Mouse (Mus musculus) C2C12 (cell line): ENCODE measurements around the gene Gm3594. TPM values are rescaled to one million over a fixed set of nuclear protein-coding genes. Genes with fewer than 3 reads are reported as not detected.
"Not testable (repeated sequence)": the region's sequence is repeated elsewhere in the genome, so short reads cannot be mapped to it uniquely, and the experiment has no call there.

ENCODE experiments used
- H3K27me3 ChIP-seq: one replicate; pipeline ENCODE4 v1.6.1; 2011; ENCODE audit not compliant: control insufficient read depth, insufficient read depth, insufficient read length
- H3K36me3 ChIP-seq: one replicate; pipeline ENCODE4 v1.6.1; 2011; ENCODE audit not compliant: control insufficient read depth, insufficient read depth
- H3K4me3 ChIP-seq: one replicate; pipeline ENCODE4 v1.5.1; 2011; ENCODE audit warnings: mild to moderate bottlenecking, control low read depth; ENCODE audit not compliant: poor library complexity, insufficient read depth, severe bottlenecking
- H3K79me2 ChIP-seq: one replicate; pipeline ENCODE4 v1.6.1; 2011; ENCODE audit not compliant: control insufficient read depth, insufficient read depth
- H3K79me3 ChIP-seq: one replicate; pipeline ENCODE4 v1.6.1; 2011; ENCODE audit warnings: low read depth, control low read depth
- H3ac ChIP-seq: one replicate; pipeline ENCODE3; 2011; ENCODE audit warnings: low read depth; ENCODE audit not compliant: control insufficient read depth, insufficient read length
- long read RNA-seq, 2 experiments: library from polyadenylated mRNA; unstranded; transcript quantifications; one replicate each; pipeline ENCODE4 v2.0.0; 2019 to 2020
- polyA plus RNA-seq: library from polyadenylated mRNA; unstranded; fragments of >200 nt; fragmentation: generic; extraction: Trizol; gene quantifications from one replicate; pipeline ENCODE4 v1.2.1, GENCODE M21; 2012; ENCODE audit warnings: missing spikeins

Gm3594 gene
- not detected for polyA plus RNA-seq
- long read RNA-seq, experiment 1: 0 reads
- long read RNA-seq, experiment 2: 0 reads

- H3K27me3 ChIP-seq, H3K79me2 ChIP-seq, H3K79me3 ChIP-seq, H3K36me3 ChIP-seq, H3ac ChIP-seq, H3K4me3 ChIP-seq: not testable (repeated sequence)
These were observed at the start of gene Gm3594 for GRCm38 (mm10) chr14:6444511-6444910. Gene Gm3594, minus strand, starts transcription at chr14:6444611.

- H3K27me3 ChIP-seq, H3K79me3 ChIP-seq, H3K4me3 ChIP-seq, H3ac ChIP-seq, H3K36me3 ChIP-seq, H3K79me2 ChIP-seq: not testable (repeated sequence)
These were observed 41.9 kb upstream of the Gm3594 start for GRCm38 (mm10) chr14:6486331-6486730.

GRCm38 (mm10) chr14:6485541-6485940 lies 41.1 kb upstream of the Gm3594 start:
- H3K79me2 ChIP-seq, H3K4me3 ChIP-seq, H3K36me3 ChIP-seq, H3K79me3 ChIP-seq, H3ac ChIP-seq, H3K27me3 ChIP-seq: not testable (repeated sequence)

GRCm38 (mm10) chr14:6482126-6482525 lies 37.7 kb upstream of the Gm3594 start:
- not testable (repeated sequence) for H3K27me3 ChIP-seq, H3K36me3 ChIP-seq, H3K79me2 ChIP-seq

GRCm38 (mm10) chr14:6471856-6472255 lies 27.4 kb upstream of the Gm3594 start:
- not testable (repeated sequence) for H3K79me2 ChIP-seq, H3K4me3 ChIP-seq, H3K27me3 ChIP-seq, H3ac ChIP-seq, H3K79me3 ChIP-seq, H3K36me3 ChIP-seq

More at GRCm38 (mm10) chr14:6482126-6482525, 37.7 kb upstream of the Gm3594 start:
- H3ac ChIP-seq, H3K4me3 ChIP-seq, H3K79me3 ChIP-seq: not testable (repeated sequence)

GRCm38 (mm10) chr14:6440774-6441173 lies 3.6 kb downstream of the Gm3594 start:
- not testable (repeated sequence) for H3K79me2 ChIP-seq, H3K79me3 ChIP-seq, H3K27me3 ChIP-seq, H3K4me3 ChIP-seq, H3K36me3 ChIP-seq, H3ac ChIP-seq

GRCm38 (mm10) chr14:6440206-6440605 lies 4.2 kb downstream of the Gm3594 start:
- not testable (repeated sequence) for H3K79me3 ChIP-seq, H3ac ChIP-seq, H3K27me3 ChIP-seq, H3K36me3 ChIP-seq, H3K4me3 ChIP-seq, H3K79me2 ChIP-seq

GRCm38 (mm10) chr14:6426766-6427165 lies 17.6 kb downstream of the Gm3594 start:
- not testable (repeated sequence) for H3K79me3 ChIP-seq, H3K27me3 ChIP-seq, H3K79me2 ChIP-seq, H3K4me3 ChIP-seq, H3K36me3 ChIP-seq, H3ac ChIP-seq

- H3K79me3 ChIP-seq, H3ac ChIP-seq, H3K4me3 ChIP-seq, H3K27me3 ChIP-seq, H3K36me3 ChIP-seq, H3K79me2 ChIP-seq: not testable (repeated sequence)
These were observed 18.1 kb downstream of the Gm3594 start for GRCm38 (mm10) chr14:6426353-6426752.

GRCm38 (mm10) chr14:6412382-6412781 lies 32.0 kb downstream of the Gm3594 start, which contains the start of gene Gm3591:
Gene Gm3591, minus strand, starts transcription at chr14:6412482.
- H3K4me3 ChIP-seq, H3K79me3 ChIP-seq, H3K79me2 ChIP-seq, H3K36me3 ChIP-seq, H3ac ChIP-seq, H3K27me3 ChIP-seq: not testable (repeated sequence)

GRCm38 (mm10) chr14:6390219-6390618 lies 54.2 kb downstream of the Gm3594 start, which contains the start of gene Gm16440:
Gene Gm16440, minus strand, starts transcription at chr14:6390319.
- H3K27me3 ChIP-seq, H3K79me2 ChIP-seq, H3K79me3 ChIP-seq: not testable (repeated sequence)

More at GRCm38 (mm10) chr14:6390219-6390618, 54.2 kb downstream of the Gm3594 start, which contains the start of gene Gm16440:
- H3K36me3 ChIP-seq, H3ac ChIP-seq, H3K4me3 ChIP-seq: not testable (repeated sequence)
